10 mouse cellular contexts compared by ENCODE assay signal in the genomic region with DNA sequence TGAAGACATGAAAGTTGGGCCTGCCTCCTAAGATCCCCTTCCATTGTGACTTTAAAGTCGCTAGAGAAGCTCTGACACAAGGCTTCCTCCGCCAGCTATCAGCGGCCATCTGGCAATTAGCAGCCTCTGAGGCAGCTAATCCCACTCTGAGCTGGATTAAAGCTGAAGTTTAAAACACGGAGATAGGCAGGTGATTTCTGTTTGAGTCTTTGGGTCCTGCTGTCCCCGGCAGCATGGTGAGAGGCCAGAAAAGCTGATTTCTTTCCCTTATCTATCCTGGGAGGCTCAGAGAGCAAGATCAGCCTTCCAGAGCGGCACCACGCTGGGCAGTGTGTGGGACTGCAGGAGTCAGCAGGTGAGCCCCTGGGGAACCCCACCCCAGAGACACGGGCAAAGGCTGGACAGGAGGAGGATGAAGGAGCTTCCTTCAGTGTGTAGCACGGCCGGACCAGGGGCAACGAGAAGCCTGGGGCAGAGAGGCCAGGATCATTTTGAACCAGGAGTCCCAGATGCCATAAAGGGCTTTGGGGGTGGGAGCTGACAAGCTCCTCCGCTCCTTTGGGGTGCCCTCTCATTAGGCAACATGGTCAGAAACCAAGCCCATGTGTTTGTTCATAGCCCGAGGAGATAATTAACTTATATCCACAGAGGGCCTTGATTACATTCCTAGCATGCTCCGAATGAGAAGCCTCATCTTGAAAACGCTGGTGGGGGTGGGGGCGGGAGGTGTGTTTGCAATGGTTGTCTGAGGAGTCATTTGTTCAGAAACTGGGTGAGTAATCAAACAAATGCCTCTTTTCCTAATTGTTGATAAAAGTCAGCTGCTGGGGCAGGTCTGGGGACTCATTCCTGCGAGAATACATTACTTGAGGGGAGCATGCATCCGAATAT.
DNase-seq lines count a peak whose midpoint lies in the region; ATAC-seq lines count a peak whose summit lies in the region.
"Had no signal": no experiment of that assay in that cellular context is flagged by ENCODE, and none has a peak within 500 bp of the region (broad histone marks: within the 10 kb centered on the region; RNA-seq: fewer than 3 reads in every experiment).

No protein-coding gene starts in this region.

- H3K27ac ChIP-seq in hindbrain, embryonic 13.5 days, result 0 out of 2 replicates have a peak overlapping the region, but pooled peaks have one; percentile 40
- no peak overlapping the region for H3K27ac ChIP-seq in hindbrain, embryonic 10.5 days
- no peak overlapping the region for H3K27ac ChIP-seq in midbrain, embryonic 11.5 days (ENCODE audit: low read depth, low read length)
- H3K27ac ChIP-seq: liver, embryonic 15.5 days had no signal

- peak; percentile 49; the same call in 1 of the 2 replicates for ATAC-seq in hindbrain, embryonic 13.5 days (ENCODE audit: low FRiP score)
- peak; percentile 83 for ATAC-seq in midbrain, embryonic 11.5 days (ENCODE audit: low FRiP score)
- ATAC-seq: intestine, postnatal 0 days had no signal

- H3K4me2 ChIP-seq in hindbrain, embryonic 13.5 days, result no peak overlapping the region
- H3K4me2 ChIP-seq in midbrain, embryonic 11.5 days, result no peak overlapping the region
- H3K4me2 ChIP-seq: liver, embryonic 15.5 days had no signal

- H3K36me3 ChIP-seq in hindbrain, embryonic 13.5 days, result no peaks in the 10 kb centered on the region
- H3K36me3 ChIP-seq in hindbrain, embryonic 10.5 days, result no peaks in the 10 kb centered on the region
- H3K36me3 ChIP-seq in midbrain, embryonic 11.5 days (ENCODE audit: control insufficient read depth, insufficient read depth, low read length), result no peaks in the 10 kb centered on the region
- H3K36me3 ChIP-seq: liver, embryonic 15.5 days had no signal

- peak; percentile 6 for DNase-seq in embryo, embryonic 11 days
- DNase-seq in embryo, embryonic 9.5 days (ENCODE audit: extremely low spot score), result no peak
- DNase-seq in hindbrain, embryonic 10.5 days (ENCODE audit: low spot score), result no peak
- peak; percentile 94 for DNase-seq in Muller cell, postnatal 12 days (ENCODE audit: inconsistent ontology term)
- peak; percentile 87 for DNase-seq in midbrain, embryonic 11.5 days (ENCODE audit: low spot score, missing footprints)
- DNase-seq in spleen, postnatal 36 days (ENCODE audit: low spot score in 2 of 2), result no peak
- no peak for DNase-seq in testis, postnatal 14 days (ENCODE audit: low spot score)

- no peaks in the 10 kb centered on the region for H3K9me3 ChIP-seq in hindbrain, embryonic 13.5 days
- no peaks in the 10 kb centered on the region for H3K9me3 ChIP-seq in hindbrain, embryonic 10.5 days
- no peaks in the 10 kb centered on the region for H3K9me3 ChIP-seq in midbrain, embryonic 11.5 days (ENCODE audit: control insufficient read depth, low read length)
- H3K9me3 ChIP-seq: liver, embryonic 15.5 days had no signal

- WGBS in hindbrain, embryonic 13.5 days, result 37% methylated on average over 18 of the region's 18 CpGs
- WGBS in hindbrain, embryonic 10.5 days, result 37% methylated on average over 18 of the region's 18 CpGs
- 22% methylated on average over 18 of the region's 18 CpGs for WGBS in midbrain, embryonic 11.5 days

- H3K9ac ChIP-seq in hindbrain, embryonic 13.5 days, result peak overlapping the region; percentile 9; the same call in 1 of the 2 replicates
- H3K9ac ChIP-seq in midbrain, embryonic 11.5 days (ENCODE audit: low read length), result no peak overlapping the region
- H3K9ac ChIP-seq: liver, embryonic 15.5 days had no signal

- no peaks in the 10 kb centered on the region for H3K27me3 ChIP-seq in hindbrain, embryonic 13.5 days
- no peaks in the 10 kb centered on the region for H3K27me3 ChIP-seq in hindbrain, embryonic 10.5 days (ENCODE audit: insufficient read depth, poor library complexity, severe bottlenecking)
- no peaks in the 10 kb centered on the region for H3K27me3 ChIP-seq in midbrain, embryonic 11.5 days (ENCODE audit: control insufficient read depth, insufficient read depth, low read length)
- H3K27me3 ChIP-seq: liver, embryonic 15.5 days had no signal

- H3K4me3 ChIP-seq in hindbrain, embryonic 13.5 days, result no peak overlapping the region
- no peak overlapping the region for H3K4me3 ChIP-seq in hindbrain, embryonic 10.5 days
- no peak overlapping the region for H3K4me3 ChIP-seq in midbrain, embryonic 11.5 days (ENCODE audit: low read depth, low read length)
- H3K4me3 ChIP-seq: liver, embryonic 15.5 days had no signal

- H3K4me1 ChIP-seq in hindbrain, embryonic 13.5 days (replicated peaks), result peaks cover 9% of the 10 kb centered on the region
- peaks cover 8% of the 10 kb centered on the region for H3K4me1 ChIP-seq in hindbrain, embryonic 10.5 days (replicated peaks)
- H3K4me1 ChIP-seq in midbrain, embryonic 11.5 days (ENCODE audit: control insufficient read depth, insufficient read depth, low read length), result peaks cover 4% of the 10 kb centered on the region; the same call in 1 of the 2 replicates
- H3K4me1 ChIP-seq: liver, embryonic 15.5 days had no signal

Comparison
In these comparisons a context has a peak if more than half of its experiments do, and no peak if none do; other contexts are left out.
1. DNase-seq: peak in embryo, embryonic 11 days (single experiment), Muller cell, postnatal 12 days (single experiment) and midbrain, embryonic 11.5 days (single experiment); none in embryo, embryonic 9.5 days (single experiment), hindbrain, embryonic 10.5 days (single experiment), spleen, postnatal 36 days (0 of 2) and testis, postnatal 14 days (single experiment).